Mouse (Mus musculus) kidney, adult 9 months (tissue): Measurements from ENCODE around the gene Uxs1.
A peak's percentile ranks its signal among the peaks of the same experiment; 100 is the strongest.

Experiments
- DNase-seq: peaks from one replicate; pipeline ENCODE4 v3.0.0; 2022

Gene Uxs1

DNA sequence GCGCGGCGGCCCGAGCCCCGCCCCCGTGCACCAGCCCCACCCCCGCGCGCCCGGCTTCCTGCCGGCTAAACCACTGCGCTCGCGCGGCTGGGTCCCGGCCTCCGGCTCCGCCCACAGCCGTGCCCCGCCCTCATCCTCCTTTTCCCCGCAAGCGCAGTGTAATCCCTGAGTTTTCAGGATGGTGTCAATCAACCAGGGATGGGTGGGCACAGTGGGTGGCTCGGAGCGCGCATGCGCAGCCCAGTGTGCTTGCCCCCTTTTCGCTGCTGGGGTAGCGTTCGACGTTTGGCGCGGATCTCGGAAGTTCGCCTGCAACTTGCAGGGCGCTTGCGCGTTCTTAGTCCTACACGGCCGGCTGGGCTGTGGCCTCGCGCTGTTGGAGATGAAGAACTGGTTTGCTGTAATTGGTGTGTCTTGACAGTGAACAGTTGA, at the start of gene Uxs1:
Gene Uxs1 (minus strand): TSS at position 38 of the 432 bp plus-strand sequence.
- peak; percentile 99 for DNase-seq

DNA sequence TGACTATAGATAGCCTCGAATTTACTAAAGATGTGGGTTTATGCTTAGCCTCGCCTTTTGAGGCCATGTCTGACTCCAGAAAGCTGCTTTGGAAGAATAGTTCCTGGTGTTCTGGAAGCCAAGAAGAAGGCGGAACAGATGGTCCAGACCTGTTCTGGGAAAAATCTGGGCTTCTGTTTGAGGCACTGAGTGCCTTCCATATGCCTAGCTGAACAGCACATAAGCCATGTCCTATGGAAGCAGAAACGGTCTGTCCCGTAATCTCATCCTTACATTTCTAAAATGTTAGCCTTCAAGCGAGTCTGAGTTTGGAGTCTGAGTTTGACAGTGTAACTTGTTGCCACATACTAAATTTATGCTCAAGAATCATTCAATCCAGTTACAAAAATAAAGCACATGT, 49.6 kb upstream of the Uxs1 start:
- DNase-seq, result no peak

GRCm38 (mm10) chr1:43871116-43871515, 43.5 kb upstream of the Uxs1 start:
- no peak for DNase-seq

GRCm38 (mm10) chr1:43868510-43868909, 40.9 kb upstream of the Uxs1 start:
- no peak for DNase-seq

GRCm38 (mm10) chr1:43864758-43865157, 37.2 kb upstream of the Uxs1 start:
- peak; percentile 55 for DNase-seq

- DNase-seq, result peak; percentile 84
Measured at GRCm38 (mm10) chr1:43862614-43863013, 35.0 kb upstream of the Uxs1 start.

DNA sequence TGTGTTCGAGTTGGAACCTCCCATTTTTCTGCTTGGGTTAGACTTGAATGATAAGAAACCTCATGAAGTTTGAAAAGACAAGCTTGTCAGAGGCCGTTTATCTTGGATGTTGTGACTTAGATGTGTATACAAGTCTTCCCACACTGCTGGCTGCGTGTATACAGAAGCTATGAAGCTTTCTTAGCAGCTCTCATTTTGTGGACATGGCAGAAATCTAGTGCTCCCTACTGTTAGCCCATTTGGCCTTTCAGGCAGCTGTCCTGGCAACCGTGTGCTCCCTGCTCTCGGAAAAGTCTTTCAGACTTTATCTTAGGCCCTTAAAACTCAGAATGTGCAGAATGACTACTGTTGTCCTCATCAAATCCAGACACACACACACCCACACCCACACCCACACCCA, 31.4 kb upstream of the Uxs1 start:
- no peak for DNase-seq

DNA sequence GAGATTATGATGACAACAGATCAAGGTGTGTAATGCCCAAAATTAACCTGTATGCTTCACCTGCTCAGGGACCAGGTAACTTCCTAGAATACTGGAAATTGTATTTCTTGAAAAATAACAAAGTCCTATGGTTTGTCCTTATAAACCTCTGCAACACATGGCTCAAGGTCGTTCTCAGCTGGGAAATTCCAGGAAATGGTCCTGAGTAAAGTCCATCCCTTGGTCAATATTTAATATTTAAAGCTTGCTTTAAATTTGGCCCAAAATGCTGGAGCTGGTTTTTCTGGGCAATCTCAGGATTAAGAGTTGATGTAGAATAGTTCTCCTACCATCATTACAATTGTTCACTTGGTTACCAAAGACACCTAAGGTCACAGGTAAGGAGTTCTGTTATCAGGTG, 30.1 kb upstream of the Uxs1 start:
- peak; percentile 80 for DNase-seq

GRCm38 (mm10) chr1:43855591-43855990, 28.0 kb upstream of the Uxs1 start:
- DNase-seq, result no peak

- DNase-seq, result no peak
Measured at GRCm38 (mm10) chr1:43843398-43843797, 15.8 kb upstream of the Uxs1 start.

- peak; percentile 61 for DNase-seq
Measured at GRCm38 (mm10) chr1:43837236-43837635, 9.6 kb upstream of the Uxs1 start.

DNA sequence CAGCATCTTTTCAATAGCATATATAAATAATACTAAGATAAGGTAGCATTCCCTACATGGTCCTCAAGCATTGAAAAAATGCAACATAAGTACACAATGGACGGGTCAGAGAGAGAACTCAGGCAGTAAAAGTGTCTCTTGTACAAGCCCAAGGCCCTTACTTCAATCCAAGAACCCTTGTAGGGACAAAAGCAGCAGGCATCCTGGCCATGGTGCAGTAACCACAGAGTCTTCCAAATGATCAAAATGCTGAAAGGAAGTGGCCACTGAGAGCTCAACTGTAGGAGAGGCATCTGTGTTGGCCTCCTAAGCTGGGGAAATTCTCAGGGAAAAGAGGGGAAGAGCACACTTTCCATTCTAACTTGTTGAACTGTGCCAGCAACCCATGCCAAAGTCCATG, 2.5 kb upstream of the Uxs1 start:
- no peak for DNase-seq

- DNase-seq, result peak; percentile 40
Measured at GRCm38 (mm10) chr1:43827002-43827762, 418 bp downstream of the Uxs1 start.

DNA sequence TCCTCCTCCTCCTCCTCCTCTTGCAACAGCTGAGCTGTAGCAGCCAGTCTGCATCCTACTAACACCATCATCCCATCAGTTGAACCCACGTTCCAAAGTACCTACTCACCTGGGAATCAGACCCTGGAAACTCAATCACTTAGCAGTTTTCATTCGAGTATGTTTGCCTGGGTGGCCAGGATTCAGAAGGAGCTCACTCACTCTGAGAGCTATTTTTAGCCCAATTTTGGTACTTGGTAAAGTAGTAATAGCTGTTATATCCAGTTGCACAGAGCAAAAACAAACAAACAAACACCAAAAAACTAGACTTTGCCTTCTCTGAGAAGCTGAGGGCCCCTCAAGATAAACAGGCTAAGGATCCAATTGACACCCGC, 985 bp downstream of the Uxs1 start:
- peak; percentile 13 for DNase-seq

DNA sequence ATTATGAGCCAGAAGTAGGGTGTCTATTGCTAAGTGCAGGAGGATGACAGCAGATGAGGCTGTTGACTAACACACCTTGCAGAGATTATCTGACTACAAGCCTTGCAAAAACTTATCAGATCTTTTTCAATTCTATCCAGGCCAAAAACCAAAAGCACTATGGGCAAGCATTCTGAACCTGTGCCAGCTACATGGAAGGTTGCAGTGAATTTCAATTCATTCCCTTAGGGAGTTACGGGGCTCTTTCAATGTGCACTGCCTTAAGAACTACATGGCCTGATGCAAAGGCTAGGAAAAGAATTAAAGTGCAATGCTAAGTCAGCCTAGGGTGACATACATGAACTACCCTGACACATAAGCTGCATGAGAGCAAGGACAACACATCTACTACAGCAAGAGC, 4.2 kb downstream of the Uxs1 start:
- DNase-seq, result no peak

- peak; percentile 22 for DNase-seq
Measured at GRCm38 (mm10) chr1:43822586-43822985, 5.0 kb downstream of the Uxs1 start.

GRCm38 (mm10) chr1:43821804-43822203, 5.8 kb downstream of the Uxs1 start:
- DNase-seq, result no peak

GRCm38 (mm10) chr1:43820571-43820970, 7.0 kb downstream of the Uxs1 start:
- no peak for DNase-seq

DNA sequence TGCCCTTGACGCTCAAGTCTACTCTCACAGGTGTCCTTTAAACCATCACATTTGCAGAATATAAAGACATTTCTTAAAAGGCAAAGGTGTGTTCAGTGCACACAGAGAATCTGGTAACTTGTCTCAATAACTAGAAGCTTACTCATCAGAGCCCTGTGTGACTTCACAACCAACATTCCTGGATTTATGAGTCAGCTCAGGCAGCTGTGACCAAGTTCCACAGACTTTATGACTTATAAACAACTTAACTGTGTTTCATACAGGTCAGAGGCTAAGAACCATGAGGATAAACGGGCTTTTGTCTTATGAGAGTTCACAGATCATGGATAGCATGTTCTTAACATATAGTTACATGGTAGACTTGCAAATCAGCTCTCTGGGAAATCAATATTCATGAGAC, 8.5 kb downstream of the Uxs1 start:
- DNase-seq, result peak; percentile 31

DNA sequence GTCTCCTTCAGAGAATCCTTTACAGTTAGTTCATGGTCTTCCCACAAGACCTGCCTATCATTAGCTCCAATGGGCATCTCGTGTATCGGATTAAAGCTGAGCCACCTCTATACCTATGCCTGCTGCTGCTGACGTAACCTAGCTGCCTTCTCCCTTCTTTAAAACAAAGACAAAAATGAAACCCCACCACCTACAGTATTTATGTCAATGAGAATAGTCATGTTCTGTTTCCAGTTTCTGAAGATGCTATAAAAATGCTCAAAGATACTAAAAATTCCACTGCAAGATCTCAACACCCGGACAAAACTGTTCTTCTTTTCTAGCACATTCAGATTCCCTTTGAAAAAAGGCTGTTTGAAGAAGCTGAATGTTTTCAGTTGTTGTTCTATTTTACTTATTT, 9.2 kb downstream of the Uxs1 start:
- no peak for DNase-seq

DNA sequence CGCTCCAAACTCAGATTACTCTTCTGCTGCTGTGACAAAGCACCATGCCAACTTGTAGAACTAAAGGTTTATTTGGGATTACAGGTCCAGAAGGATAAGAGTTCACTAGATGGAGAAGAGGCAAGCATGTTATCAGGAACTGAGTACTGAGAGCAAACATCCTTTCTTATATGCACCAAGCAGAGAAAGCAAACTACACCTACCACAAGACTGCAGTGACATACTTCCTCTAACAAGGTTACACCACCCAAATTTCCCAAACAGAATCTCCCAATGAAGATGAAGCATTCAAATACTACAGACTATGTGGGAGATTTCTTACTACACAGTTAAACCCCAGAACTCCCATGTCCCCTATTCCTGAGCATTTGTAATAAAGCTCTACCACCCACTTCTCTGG, 15.8 kb downstream of the Uxs1 start:
- DNase-seq, result no peak

- DNase-seq, result no peak
Measured at GRCm38 (mm10) chr1:43811055-43811454, 16.5 kb downstream of the Uxs1 start.

DNA sequence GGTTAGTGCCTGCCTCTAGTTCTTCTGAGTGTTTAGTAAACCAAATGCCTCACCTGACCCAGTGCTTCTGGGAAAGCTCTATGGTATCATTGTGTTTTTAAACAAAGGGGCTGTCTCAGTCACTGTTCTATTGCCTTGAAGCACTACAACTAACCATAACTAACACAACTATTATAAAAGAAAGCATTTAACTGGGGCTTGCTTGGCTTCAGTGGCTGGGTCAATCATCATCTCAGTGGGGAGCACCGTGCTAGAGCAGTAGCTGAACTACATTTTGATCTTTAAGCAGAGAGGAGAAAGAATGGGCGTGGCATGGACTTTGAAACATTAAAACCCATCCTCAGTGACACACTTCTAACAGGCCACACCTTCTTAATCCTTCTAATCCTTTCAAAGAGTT, 18.2 kb downstream of the Uxs1 start:
- DNase-seq, result no peak

- no peak for DNase-seq
Measured at GRCm38 (mm10) chr1:43803906-43804474, 23.6 kb downstream of the Uxs1 start.

- no peak for DNase-seq
Measured at GRCm38 (mm10) chr1:43798048-43798447, 29.6 kb downstream of the Uxs1 start.
